Mouse (Mus musculus) lung, embryonic 14.5 days (tissue): ENCODE measurements around the gene Ift22. TPM values are rescaled to one million over a fixed set of nuclear protein-coding genes. Genes with fewer than 3 reads are reported as not detected.
A peak's percentile ranks its signal among the peaks of the same experiment; 100 is the strongest.

ENCODE experiments used
- ATAC-seq: fragments of 200-750 bp; cut with Nextera tagmentation; 2 replicates; pipeline ENCODE4 v1.8.0; 2017; ENCODE audit warnings: mild to moderate bottlenecking, moderate TSS enrichment, moderate library complexity; ENCODE audit not compliant: insufficient read depth
- DNase-seq: peaks from one replicate; pipeline ENCODE4 v3.0.0-alpha.2; 2015
- H3K27ac ChIP-seq: fragments of 300-500 bp; sonication (generic); 2 replicates; pipeline ENCODE4 v1.5.1; 2014; ENCODE audit warnings: low read depth, mild to moderate bottlenecking, moderate library complexity
- H3K27me3 ChIP-seq: fragments of 300-500 bp; sonication (generic); 2 replicates; pipeline ENCODE4 v1.6.1; 2014; ENCODE audit warnings: low read length, control low read depth; ENCODE audit not compliant: insufficient read depth
- H3K36me3 ChIP-seq: fragments of 300-500 bp; sonication (generic); 2 replicates; pipeline ENCODE4 v1.6.1; 2014; ENCODE audit warnings: control low read depth; ENCODE audit not compliant: insufficient read depth
- H3K4me1 ChIP-seq: fragments of 300-500 bp; sonication (generic); 2 replicates; pipeline ENCODE4 v1.6.1; 2014; ENCODE audit warnings: antibody characterized with exemption, control low read depth; ENCODE audit not compliant: insufficient read depth
- H3K4me2 ChIP-seq: fragments of 300-500 bp; sonication (generic); 2 replicates; pipeline ENCODE4 v1.6.1; 2014; ENCODE audit warnings: mild to moderate bottlenecking
- H3K4me3 ChIP-seq: fragments of 300-500 bp; sonication (generic); 2 replicates; pipeline ENCODE4 v1.5.1; 2014; ENCODE audit warnings: low read depth, low read length
- H3K9ac ChIP-seq: fragments of 300-500 bp; sonication (generic); 2 replicates; pipeline ENCODE4 v1.6.1; 2014
- H3K9me3 ChIP-seq: fragments of 300-500 bp; sonication (generic); 2 replicates; pipeline ENCODE4 v1.6.1; 2016; ENCODE audit warnings: low read depth, low read length, control low read depth
- CTCF ChIP-seq: IDR thresholded peaks from 2 replicates; pipeline ENCODE4 v1.5.1; 2016; ENCODE audit warnings: antibody characterized with exemption, low read depth
- WGBS: fragments of 180-500 bp; shearing (Covaris S2); extraction: QIAGEN DNeasy Blood & Tissue Kit; methylation state at CpG from one replicate; pipeline ENCODE4 v1.1.7; 2014; 5-methylcytosine and 5-hydroxymethylcytosine counted together
- polyA plus RNA-seq: library from polyadenylated mRNA; unstranded; fragments of >200 nt; fragmentation: Nextera tagmentation; extraction: Ambion mirVana; gene quantifications from 2 replicates; pipeline ENCODE4 v1.2.1, GENCODE M21; 2014

Ift22 gene
- polyA plus RNA-seq, 1 experiment from 2014 or later, result 72.2 TPM

- ATAC-seq (no peak), DNase-seq (no peak)
- no peak for TF ChIP-seq CTCF
- Histone ChIP-seq H3K4me1 (peaks cover 5% of the 10 kb centered on the region; the same call in 1 of the 2 replicates), H3K9me3 (no peaks in the 10 kb centered on the region), H3K4me2 (no peak overlapping the region), H3K4me3 (no peak overlapping the region), H3K27ac (no peak overlapping the region), H3K36me3 (peaks cover 7% of the 10 kb centered on the region; the same call in 1 of the 2 replicates), H3K9ac (no peak overlapping the region), H3K27me3 (no peaks in the 10 kb centered on the region)
- 72% methylated on average over 4 of the region's 4 CpGs for WGBS
Measured at GRCm38 (mm10) chr5:136955622-136956021, 47.7 kb downstream of the Ift22 start.

- ATAC-seq (no peak), DNase-seq (no peak)
- no peak overlapping the region for H3K4me3 ChIP-seq
- H3K27me3 ChIP-seq, result no peaks in the 10 kb centered on the region
- H3K4me1 ChIP-seq, result peaks cover 5% of the 10 kb centered on the region; the same call in 1 of the 2 replicates
- TF ChIP-seq CTCF, result no peak
- peaks cover 7% of the 10 kb centered on the region; the same call in 1 of the 2 replicates for H3K36me3 ChIP-seq
- H3K4me2 ChIP-seq, result no peak overlapping the region
- H3K9ac ChIP-seq, result no peak overlapping the region
- H3K9me3 ChIP-seq, result no peaks in the 10 kb centered on the region
- 80% methylated on average over 1 of the region's 1 CpGs for WGBS
- H3K27ac ChIP-seq, result no peak overlapping the region
Measured at GRCm38 (mm10) chr5:136957250-136957649, 49.3 kb downstream of the Ift22 start.

GRCm38 (mm10) chr5:136958991-136959605, 51.1 kb downstream of the Ift22 start:
- H3K36me3 ChIP-seq, result peaks cover 19% of the 10 kb centered on the region
- H3K4me1 ChIP-seq, result peaks cover 3% of the 10 kb centered on the region; the same call in 1 of the 2 replicates
- H3K27ac ChIP-seq, result peak overlapping the region; percentile 81
- H3K9ac ChIP-seq, result no peak overlapping the region
- WGBS, result 52% methylated on average over 5 of the region's 5 CpGs
- TF ChIP-seq CTCF, result no peak
- H3K27me3 ChIP-seq, result no peaks in the 10 kb centered on the region
- DNase-seq (peak; percentile 58), ATAC-seq (no peak)
- H3K4me2 ChIP-seq, result 0 out of 2 replicates have a peak overlapping the region, but pooled peaks have one; percentile 18
- no peak overlapping the region for H3K4me3 ChIP-seq
- no peaks in the 10 kb centered on the region for H3K9me3 ChIP-seq

GRCm38 (mm10) chr5:136960053-136960452, 52.1 kb downstream of the Ift22 start:
- Histone ChIP-seq H3K4me3 (no peak overlapping the region), H3K4me2 (no peak overlapping the region), H3K4me1 (no peaks in the 10 kb centered on the region), H3K9ac (no peak overlapping the region), H3K9me3 (no peaks in the 10 kb centered on the region), H3K27ac (peak overlapping the region; percentile 81; the same call in 1 of the 2 replicates), H3K36me3 (peaks cover 29% of the 10 kb centered on the region), H3K27me3 (no peaks in the 10 kb centered on the region)
- DNase-seq, result no peak
- WGBS, result 85% methylated on average over 6 of the region's 6 CpGs
- ATAC-seq, result no peak
- TF ChIP-seq CTCF, result no peak

- TF ChIP-seq CTCF, result no peak
- ATAC-seq (no peak; the same call in 1 of the 2 replicates), DNase-seq (no peak)
- WGBS, result 27% methylated on average over 5 of the region's 5 CpGs
- peak overlapping the region; percentile 60 for H3K4me3 ChIP-seq
- H3K9me3 ChIP-seq, result no peaks in the 10 kb centered on the region
- peak overlapping the region; percentile 78 for H3K4me2 ChIP-seq
- no peaks in the 10 kb centered on the region for H3K27me3 ChIP-seq
- 0 out of 2 replicates have a peak, but pooled peaks cover 8% of the 10 kb centered on the region for H3K4me1 ChIP-seq
- peaks cover 37% of the 10 kb centered on the region for H3K36me3 ChIP-seq
- H3K27ac ChIP-seq, result peak overlapping the region; percentile 86
- H3K9ac ChIP-seq, result peak overlapping the region; percentile 67
Measured at GRCm38 (mm10) chr5:136961334-136961982, 53.5 kb downstream of the Ift22 start.

- no peaks in the 10 kb centered on the region for H3K9me3 ChIP-seq
- peak; percentile 95 for DNase-seq
- peak overlapping the region; percentile 78 for H3K4me2 ChIP-seq
- peak; percentile 90 for ATAC-seq
- no peaks in the 10 kb centered on the region for H3K27me3 ChIP-seq
- peak overlapping the region; percentile 67 for H3K9ac ChIP-seq
- peak; percentile 5; the same call in 1 of the 2 replicates for TF ChIP-seq CTCF
- peak overlapping the region; percentile 60 for H3K4me3 ChIP-seq
- H3K27ac ChIP-seq, result peak overlapping the region; percentile 86
- peaks cover 40% of the 10 kb centered on the region for H3K36me3 ChIP-seq
- H3K4me1 ChIP-seq, result peaks cover 14% of the 10 kb centered on the region; the same call in 1 of the 2 replicates
- under 1% methylated on average over 20 of the region's 20 CpGs for WGBS
Measured at GRCm38 (mm10) chr5:136961983-136962461, 54.1 kb downstream of the Ift22 start.

- H3K9ac ChIP-seq, result peak overlapping the region; percentile 67
- WGBS, result 1% methylated on average over 10 of the region's 10 CpGs
- peaks cover 15% of the 10 kb centered on the region; the same call in 1 of the 2 replicates for H3K4me1 ChIP-seq
- peaks cover 40% of the 10 kb centered on the region for H3K36me3 ChIP-seq
- peak overlapping the region; percentile 86 for H3K27ac ChIP-seq
- peak; percentile 72 for ATAC-seq
- peak overlapping the region; percentile 60 for H3K4me3 ChIP-seq
- no peaks in the 10 kb centered on the region for H3K9me3 ChIP-seq
- peak; percentile 95 for TF ChIP-seq CTCF
- peak; percentile 94 for DNase-seq
- H3K4me2 ChIP-seq, result peak overlapping the region; percentile 78
- no peaks in the 10 kb centered on the region for H3K27me3 ChIP-seq
Measured at GRCm38 (mm10) chr5:136962501-136962900, 54.6 kb downstream of the Ift22 start.
